Mouse (Mus musculus): ENCODE results near the gene Tbrg4.

GRCm38 (mm10) chr11:6627731-6628130, 1.9 kb upstream of the Tbrg4 start:
- TF ChIP-seq POLR2A (IDR thresholded peaks at IDR 0.05; ENCODE audit: borderline replicate concordance, low read depth, low read length) = no peak
- TF ChIP-seq CTCF (IDR thresholded peaks at IDR 0.05; ENCODE audit: low read depth, low read length) = no peak
